Mouse (Mus musculus): ENCODE data around the gene Rasgrf1. TPM values are rescaled to one million over a fixed set of nuclear protein-coding genes. Genes with fewer than 3 reads are reported as not detected.

The Rasgrf1 gene
- polyA plus RNA-seq, 1 experiment from 2014 or later = 0.78 TPM

- ATAC-seq (ENCODE audit: low read depth) (no peak), DNase-seq (ENCODE audit: low spot score) (no peak)
- peaks cover 69% of the 10 kb centered on the region for H3K27me3 ChIP-seq (replicated peaks; ENCODE audit: control insufficient read depth, insufficient read depth, low read length)
- H3K4me3 ChIP-seq (ENCODE audit: low read depth, low read length) = no peak overlapping the region
- no peaks in the 10 kb centered on the region for H3K4me1 ChIP-seq (ENCODE audit: control insufficient read depth, insufficient read depth, low read length)
- 55% methylated on average over 7 of the region's 7 CpGs for WGBS
- H3K9ac ChIP-seq (ENCODE audit: low read depth, low read length) = no peak overlapping the region
- H3K4me2 ChIP-seq (ENCODE audit: low read depth, low read length) = no peak overlapping the region
- no peak overlapping the region for H3K27ac ChIP-seq (replicated peaks; ENCODE audit: low read depth, low read length)
- no peaks in the 10 kb centered on the region for H3K36me3 ChIP-seq (ENCODE audit: control insufficient read depth, insufficient read depth, low read length)
- H3K9me3 ChIP-seq (ENCODE audit: control insufficient read depth, low read length) = peaks cover 20% of the 10 kb centered on the region
These were observed 35.3 kb upstream of the Rasgrf1 start for GRCm38 (mm10) chr9:89874434-89874833.

GRCm38 (mm10) chr9:89875551-89875950 lies 34.2 kb upstream of the Rasgrf1 start:
- Histone ChIP-seq H3K9me3 (ENCODE audit: control insufficient read depth, low read length) (peaks cover 29% of the 10 kb centered on the region), H3K4me2 (ENCODE audit: low read depth, low read length) (no peak overlapping the region), H3K9ac (ENCODE audit: low read depth, low read length) (no peak overlapping the region), H3K27me3 (replicated peaks; ENCODE audit: control insufficient read depth, insufficient read depth, low read length) (peaks cover 64% of the 10 kb centered on the region), H3K36me3 (ENCODE audit: control insufficient read depth, insufficient read depth, low read length) (no peaks in the 10 kb centered on the region), H3K4me1 (ENCODE audit: control insufficient read depth, insufficient read depth, low read length) (no peaks in the 10 kb centered on the region), H3K27ac (replicated peaks; ENCODE audit: low read depth, low read length) (no peak overlapping the region), H3K4me3 (ENCODE audit: low read depth, low read length) (no peak overlapping the region)
- no peak for ATAC-seq (ENCODE audit: low read depth)
- WGBS = 55% methylated on average over 5 of the region's 5 CpGs
- DNase-seq (ENCODE audit: low spot score) = no peak

- DNase-seq (ENCODE audit: low spot score) = no peak
These were observed 31.2 kb upstream of the Rasgrf1 start for GRCm38 (mm10) chr9:89878471-89879020.

GRCm38 (mm10) chr9:89879574-89879973 lies 30.1 kb upstream of the Rasgrf1 start:
- Histone ChIP-seq H3K9ac (ENCODE audit: low read depth, low read length) (no peak overlapping the region), H3K9me3 (ENCODE audit: control insufficient read depth, low read length) (peaks cover 29% of the 10 kb centered on the region), H3K4me2 (ENCODE audit: low read depth, low read length) (peak overlapping the region; percentile 40), H3K27me3 (replicated peaks; ENCODE audit: control insufficient read depth, insufficient read depth, low read length) (peaks cover 66% of the 10 kb centered on the region), H3K4me1 (ENCODE audit: control insufficient read depth, insufficient read depth, low read length) (no peaks in the 10 kb centered on the region), H3K36me3 (ENCODE audit: control insufficient read depth, insufficient read depth, low read length) (no peaks in the 10 kb centered on the region), H3K4me3 (ENCODE audit: low read depth, low read length) (peak overlapping the region; percentile 15), H3K27ac (replicated peaks; ENCODE audit: low read depth, low read length) (no peak overlapping the region)
- peak; percentile 36 for DNase-seq (ENCODE audit: low spot score)
- 68% methylated on average over 31 of the region's 31 CpGs for WGBS
- no peak for ATAC-seq (ENCODE audit: low read depth)

More at GRCm38 (mm10) chr9:89878471-89879020, 31.2 kb upstream of the Rasgrf1 start:
- no peaks in the 10 kb centered on the region for H3K4me1 ChIP-seq (ENCODE audit: control insufficient read depth, insufficient read depth, low read length)
- 48% methylated on average over 11 of the region's 11 CpGs for WGBS
- H3K27me3 ChIP-seq (replicated peaks; ENCODE audit: control insufficient read depth, insufficient read depth, low read length) = peaks cover 70% of the 10 kb centered on the region
- ATAC-seq (ENCODE audit: low read depth) = no peak
- H3K4me3 ChIP-seq (ENCODE audit: low read depth, low read length) = no peak overlapping the region
- H3K9me3 ChIP-seq (ENCODE audit: control insufficient read depth, low read length) = peaks cover 29% of the 10 kb centered on the region
- H3K36me3 ChIP-seq (ENCODE audit: control insufficient read depth, insufficient read depth, low read length) = no peaks in the 10 kb centered on the region
- H3K27ac ChIP-seq (replicated peaks; ENCODE audit: low read depth, low read length) = no peak overlapping the region
- H3K4me2 ChIP-seq (ENCODE audit: low read depth, low read length) = no peak overlapping the region
- no peak overlapping the region for H3K9ac ChIP-seq (ENCODE audit: low read depth, low read length)

GRCm38 (mm10) chr9:89881552-89881951 lies 28.2 kb upstream of the Rasgrf1 start:
- H3K27ac ChIP-seq (replicated peaks; ENCODE audit: low read depth, low read length) = no peak overlapping the region
- H3K4me1 ChIP-seq (ENCODE audit: control insufficient read depth, insufficient read depth, low read length) = no peaks in the 10 kb centered on the region
- WGBS = 54% methylated on average over 7 of the region's 7 CpGs
- no peak overlapping the region for H3K9ac ChIP-seq (ENCODE audit: low read depth, low read length)
- no peak overlapping the region for H3K4me3 ChIP-seq (ENCODE audit: low read depth, low read length)
- H3K27me3 ChIP-seq (replicated peaks; ENCODE audit: control insufficient read depth, insufficient read depth, low read length) = peaks cover 66% of the 10 kb centered on the region
- no peak overlapping the region for H3K4me2 ChIP-seq (ENCODE audit: low read depth, low read length)
- H3K9me3 ChIP-seq (ENCODE audit: control insufficient read depth, low read length) = peaks cover 29% of the 10 kb centered on the region
- ATAC-seq (ENCODE audit: low read depth) (no peak), DNase-seq (ENCODE audit: low spot score) (no peak)
- no peaks in the 10 kb centered on the region for H3K36me3 ChIP-seq (ENCODE audit: control insufficient read depth, insufficient read depth, low read length)

GRCm38 (mm10) chr9:89882583-89882982 lies 27.1 kb upstream of the Rasgrf1 start:
- Histone ChIP-seq H3K4me2 (ENCODE audit: low read depth, low read length) (no peak overlapping the region), H3K4me3 (ENCODE audit: low read depth, low read length) (no peak overlapping the region), H3K36me3 (ENCODE audit: control insufficient read depth, insufficient read depth, low read length) (no peaks in the 10 kb centered on the region), H3K27ac (replicated peaks; ENCODE audit: low read depth, low read length) (no peak overlapping the region), H3K4me1 (ENCODE audit: control insufficient read depth, insufficient read depth, low read length) (no peaks in the 10 kb centered on the region), H3K27me3 (replicated peaks; ENCODE audit: control insufficient read depth, insufficient read depth, low read length) (peaks cover 59% of the 10 kb centered on the region), H3K9me3 (ENCODE audit: control insufficient read depth, low read length) (peaks cover 26% of the 10 kb centered on the region), H3K9ac (ENCODE audit: low read depth, low read length) (no peak overlapping the region)
- DNase-seq (ENCODE audit: low spot score) = no peak
- WGBS = 45% methylated on average over 7 of the region's 7 CpGs
- ATAC-seq (ENCODE audit: low read depth) = no peak

- Histone ChIP-seq H3K36me3 (ENCODE audit: control insufficient read depth, insufficient read depth, low read length) (no peaks in the 10 kb centered on the region), H3K27ac (replicated peaks; ENCODE audit: low read depth, low read length) (no peak overlapping the region), H3K9me3 (ENCODE audit: control insufficient read depth, low read length) (no peaks in the 10 kb centered on the region; the same call in 1 of the 2 replicates), H3K27me3 (replicated peaks; ENCODE audit: control insufficient read depth, insufficient read depth, low read length) (peaks cover 46% of the 10 kb centered on the region), H3K4me3 (ENCODE audit: low read depth, low read length) (no peak overlapping the region), H3K4me1 (ENCODE audit: control insufficient read depth, insufficient read depth, low read length) (no peaks in the 10 kb centered on the region), H3K9ac (ENCODE audit: low read depth, low read length) (no peak overlapping the region), H3K4me2 (ENCODE audit: low read depth, low read length) (no peak overlapping the region)
- 50% methylated on average over 6 of the region's 7 CpGs for WGBS
- ATAC-seq (ENCODE audit: low read depth) = no peak
- no peak for DNase-seq (ENCODE audit: low spot score)
These were observed 23.9 kb upstream of the Rasgrf1 start for GRCm38 (mm10) chr9:89885701-89886218.

- Histone ChIP-seq H3K36me3 (ENCODE audit: control insufficient read depth, insufficient read depth, low read length) (no peaks in the 10 kb centered on the region), H3K9ac (ENCODE audit: low read depth, low read length) (no peak overlapping the region), H3K27me3 (replicated peaks; ENCODE audit: control insufficient read depth, insufficient read depth, low read length) (peaks cover 4% of the 10 kb centered on the region; the same call in 1 of the 2 replicates), H3K9me3 (ENCODE audit: control insufficient read depth, low read length) (no peaks in the 10 kb centered on the region), H3K4me3 (ENCODE audit: low read depth, low read length) (no peak overlapping the region), H3K27ac (replicated peaks; ENCODE audit: low read depth, low read length) (no peak overlapping the region), H3K4me1 (ENCODE audit: control insufficient read depth, insufficient read depth, low read length) (no peaks in the 10 kb centered on the region), H3K4me2 (ENCODE audit: low read depth, low read length) (no peak overlapping the region)
- peak; percentile 61 for DNase-seq (ENCODE audit: low spot score)
- ATAC-seq (ENCODE audit: low read depth) = peak; percentile 63
- 66% methylated on average over 10 of the region's 10 CpGs for WGBS
These were observed 18.0 kb upstream of the Rasgrf1 start for GRCm38 (mm10) chr9:89891534-89892293.

Measured in embryonic facial prominence, embryonic 14.5 days (tissue).